Mouse (Mus musculus): ENCODE measurements around the gene Kif18a. TPM values are rescaled to one million over a fixed set of nuclear protein-coding genes. Genes with fewer than 3 reads are reported as not detected.

The Kif18a gene
- total and polyA plus RNA-seq, 2 experiments = 0.05 to 1.0 TPM

- H3K27ac ChIP-seq (replicated peaks; ENCODE audit: insufficient read depth, low read depth, low read length) = no peak overlapping the region
- no peak for DNase-seq (ENCODE audit: extremely low read depth, low read depth, low spot score)
- H3K4me3 ChIP-seq (ENCODE audit: insufficient read depth, low read depth, low read length) = no peak overlapping the region
- no peaks in the 10 kb centered on the region for H3K27me3 ChIP-seq (ENCODE audit: control insufficient read depth, insufficient read depth, low read length)
- TF ChIP-seq CTCF (IDR thresholded peaks at IDR 0.05; ENCODE audit: low read depth, low read length) (no peak), POLR2A (IDR thresholded peaks at IDR 0.05; ENCODE audit: extremely low read depth, insufficient read depth, low read length) (no peak)
- H3K9ac ChIP-seq (ENCODE audit: low read depth, low read length) = no peak overlapping the region
- H3K36me3 ChIP-seq (ENCODE audit: control insufficient read depth, insufficient read depth, low read length) = no peaks in the 10 kb centered on the region
- no peaks in the 10 kb centered on the region for H3K79me2 ChIP-seq (ENCODE audit: control insufficient read depth, insufficient read depth, low read length)
- no peaks in the 10 kb centered on the region for H3K4me1 ChIP-seq (ENCODE audit: control insufficient read depth, insufficient read depth, low read length)
- WGBS = 61% methylated on average over 2 of the region's 2 CpGs
These were observed 94.3 kb downstream of the Kif18a start for GRCm38 (mm10) chr2:109374881-109375280.

- WGBS = 44% methylated on average over 1 of the region's 1 CpGs
- H3K79me2 ChIP-seq (ENCODE audit: control insufficient read depth, insufficient read depth, low read length) = no peaks in the 10 kb centered on the region
- H3K27me3 ChIP-seq (ENCODE audit: control insufficient read depth, insufficient read depth, low read length) = no peaks in the 10 kb centered on the region
- no peak overlapping the region for H3K27ac ChIP-seq (replicated peaks; ENCODE audit: insufficient read depth, low read depth, low read length)
- no peaks in the 10 kb centered on the region for H3K36me3 ChIP-seq (ENCODE audit: control insufficient read depth, insufficient read depth, low read length)
- no peak for DNase-seq (ENCODE audit: extremely low read depth, low read depth, low spot score)
- no peak for TF ChIP-seq CTCF (IDR thresholded peaks at IDR 0.05; ENCODE audit: low read depth, low read length)
- no peak for TF ChIP-seq POLR2A (IDR thresholded peaks at IDR 0.05; ENCODE audit: extremely low read depth, insufficient read depth, low read length)
- H3K4me3 ChIP-seq (ENCODE audit: insufficient read depth, low read depth, low read length) = no peak overlapping the region
- no peaks in the 10 kb centered on the region for H3K4me1 ChIP-seq (ENCODE audit: control insufficient read depth, insufficient read depth, low read length)
- H3K9ac ChIP-seq (ENCODE audit: low read depth, low read length) = no peak overlapping the region
These were observed 103.5 kb downstream of the Kif18a start for GRCm38 (mm10) chr2:109384019-109384418.

GRCm38 (mm10) chr2:109386211-109386610 lies 105.7 kb downstream of the Kif18a start:
- Histone ChIP-seq H3K9ac (ENCODE audit: low read depth, low read length) (no peak overlapping the region), H3K4me3 (ENCODE audit: insufficient read depth, low read depth, low read length) (no peak overlapping the region), H3K27ac (replicated peaks; ENCODE audit: insufficient read depth, low read depth, low read length) (no peak overlapping the region), H3K79me2 (ENCODE audit: control insufficient read depth, insufficient read depth, low read length) (no peaks in the 10 kb centered on the region), H3K36me3 (ENCODE audit: control insufficient read depth, insufficient read depth, low read length) (no peaks in the 10 kb centered on the region), H3K27me3 (ENCODE audit: control insufficient read depth, insufficient read depth, low read length) (no peaks in the 10 kb centered on the region), H3K4me1 (ENCODE audit: control insufficient read depth, insufficient read depth, low read length) (no peaks in the 10 kb centered on the region)
- 65% methylated on average over 1 of the region's 1 CpGs for WGBS
- no peak for DNase-seq (ENCODE audit: extremely low read depth, low read depth, low spot score)
- TF ChIP-seq POLR2A (IDR thresholded peaks at IDR 0.05; ENCODE audit: extremely low read depth, insufficient read depth, low read length) (no peak), CTCF (IDR thresholded peaks at IDR 0.05; ENCODE audit: low read depth, low read length) (no peak)

GRCm38 (mm10) chr2:109388733-109389132 lies 108.2 kb downstream of the Kif18a start:
- no peak for TF ChIP-seq CTCF (IDR thresholded peaks at IDR 0.05; ENCODE audit: low read depth, low read length)
- no peak for TF ChIP-seq POLR2A (IDR thresholded peaks at IDR 0.05; ENCODE audit: extremely low read depth, insufficient read depth, low read length)
- H3K4me1 ChIP-seq (ENCODE audit: control insufficient read depth, insufficient read depth, low read length) = no peaks in the 10 kb centered on the region
- H3K79me2 ChIP-seq (ENCODE audit: control insufficient read depth, insufficient read depth, low read length) = no peaks in the 10 kb centered on the region
- no peaks in the 10 kb centered on the region for H3K36me3 ChIP-seq (ENCODE audit: control insufficient read depth, insufficient read depth, low read length)
- no peaks in the 10 kb centered on the region for H3K27me3 ChIP-seq (ENCODE audit: control insufficient read depth, insufficient read depth, low read length)
- no peak overlapping the region for H3K27ac ChIP-seq (replicated peaks; ENCODE audit: insufficient read depth, low read depth, low read length)
- 69% methylated on average over 5 of the region's 5 CpGs for WGBS
- no peak overlapping the region for H3K4me3 ChIP-seq (ENCODE audit: insufficient read depth, low read depth, low read length)
- no peak for DNase-seq (ENCODE audit: extremely low read depth, low read depth, low spot score)
- H3K9ac ChIP-seq (ENCODE audit: low read depth, low read length) = no peak overlapping the region

GRCm38 (mm10) chr2:109389977-109390376 lies 109.4 kb downstream of the Kif18a start:
- H3K27me3 ChIP-seq (ENCODE audit: control insufficient read depth, insufficient read depth, low read length) = no peaks in the 10 kb centered on the region
- no peak overlapping the region for H3K27ac ChIP-seq (replicated peaks; ENCODE audit: insufficient read depth, low read depth, low read length)
- H3K4me3 ChIP-seq (ENCODE audit: insufficient read depth, low read depth, low read length) = no peak overlapping the region
- no peaks in the 10 kb centered on the region for H3K36me3 ChIP-seq (ENCODE audit: control insufficient read depth, insufficient read depth, low read length)
- H3K79me2 ChIP-seq (ENCODE audit: control insufficient read depth, insufficient read depth, low read length) = no peaks in the 10 kb centered on the region
- no peak for DNase-seq (ENCODE audit: extremely low read depth, low read depth, low spot score)
- H3K9ac ChIP-seq (ENCODE audit: low read depth, low read length) = no peak overlapping the region
- no peaks in the 10 kb centered on the region for H3K4me1 ChIP-seq (ENCODE audit: control insufficient read depth, insufficient read depth, low read length)
- WGBS = 65% methylated on average over 1 of the region's 1 CpGs
- TF ChIP-seq CTCF (IDR thresholded peaks at IDR 0.05; ENCODE audit: low read depth, low read length) (no peak), POLR2A (IDR thresholded peaks at IDR 0.05; ENCODE audit: extremely low read depth, insufficient read depth, low read length) (no peak)

Other genes starting within 250 kb of the Kif18a start
- gene Mettl15, start within 50 bp of the Kif18a start, total RNA-seq (2014; rRNA removed) = 4.8 and 6.2 TPM in 2 replicates
- gene Mettl15, start within 50 bp of the Kif18a start, polyA plus RNA-seq (2012; rRNA removed) = 2.9 and 3.6 TPM in 2 replicates

All from liver, adult 2 months (tissue).